Mouse (Mus musculus) liver, adult 2 months (tissue): Measurements from ENCODE around the gene Gm20388. TPM values are rescaled to one million over a fixed set of nuclear protein-coding genes. Genes with fewer than 3 reads are reported as not detected.
"Not testable (repeated sequence)": the region's sequence is repeated elsewhere in the genome, so short reads cannot be mapped to it uniquely, and the experiment has no call there.

ENCODE experiments used
- DNase-seq: peaks from one replicate; pipeline ENCODE4 v3.0.0-alpha.2; 2011; ENCODE audit warnings: low read depth, low spot score; ENCODE audit errors: extremely low read depth
- H3K27ac ChIP-seq: fragments of 200-500 bp; replicated peaks from 2 replicates; pipeline ENCODE4 v1.5.1; 2012; ENCODE audit warnings: low read depth, mild to moderate bottlenecking, control low read depth, inconsistent platforms, low read length; ENCODE audit not compliant: insufficient read depth
- H3K27me3 ChIP-seq: fragments of 200-500 bp; 2 replicates; pipeline ENCODE4 v1.6.1; 2012; ENCODE audit warnings: mild to moderate bottlenecking, moderate library complexity, low read length, inconsistent platforms; ENCODE audit not compliant: control insufficient read depth, insufficient read depth
- H3K36me3 ChIP-seq: fragments of 200-500 bp; 2 replicates; pipeline ENCODE4 v1.6.1; 2012; ENCODE audit warnings: low read length, inconsistent platforms; ENCODE audit not compliant: control insufficient read depth, insufficient read depth
- H3K4me1 ChIP-seq: fragments of 200-500 bp; 2 replicates; pipeline ENCODE4 v1.6.1; 2011; ENCODE audit warnings: low read length; ENCODE audit not compliant: control insufficient read depth, insufficient read depth
- H3K4me3 ChIP-seq: fragments of 200-500 bp; 2 replicates; pipeline ENCODE4 v1.5.1; 2011; ENCODE audit warnings: low read depth, mild to moderate bottlenecking, control low read depth, low read length, moderate library complexity; ENCODE audit not compliant: insufficient read depth
- H3K79me2 ChIP-seq: fragments of 200-500 bp; 2 replicates; pipeline ENCODE4 v1.6.1; 2012; ENCODE audit warnings: inconsistent platforms, mild to moderate bottlenecking, low read length, moderate library complexity; ENCODE audit not compliant: control insufficient read depth, insufficient read depth
- H3K9ac ChIP-seq: fragments of 200-500 bp; 2 replicates; pipeline ENCODE4 v1.6.1; 2012; ENCODE audit warnings: low read depth, mild to moderate bottlenecking, control low read depth, inconsistent platforms, low read length
- CTCF ChIP-seq: fragments of 200-500 bp; IDR thresholded peaks from 2 replicates; pipeline ENCODE4 v1.5.1; 2011; ENCODE audit warnings: low read depth, low read length, control low read depth
- POLR2A ChIP-seq: fragments of 200-500 bp; IDR thresholded peaks from 2 replicates; pipeline ENCODE4 v1.6.1; 2011; ENCODE audit warnings: low read length, control low read depth; ENCODE audit not compliant: insufficient read depth; ENCODE audit errors: extremely low read depth
- WGBS: fragments of 180-500 bp; shearing (Covaris S2); methylation state at CpG from one replicate; pipeline ENCODE4 v1.1.7; 2018; 5-methylcytosine and 5-hydroxymethylcytosine counted together
- polyA plus RNA-seq: library from polyadenylated mRNA; depleted of rRNA; stranded (reverse); fragments of >200 nt; gene quantifications from 2 replicates; pipeline ENCODE4 v1.2.3, GENCODE M21; 2012
- total RNA-seq: library from RNA; depleted of rRNA; stranded (reverse); fragments of >200 nt; gene quantifications from 2 replicates; pipeline ENCODE4 v1.2.3, GENCODE M21; 2014

The Gm20388 gene
- total and polyA plus RNA-seq, 2 experiments = 6.4 to 19.9 TPM

DNA sequence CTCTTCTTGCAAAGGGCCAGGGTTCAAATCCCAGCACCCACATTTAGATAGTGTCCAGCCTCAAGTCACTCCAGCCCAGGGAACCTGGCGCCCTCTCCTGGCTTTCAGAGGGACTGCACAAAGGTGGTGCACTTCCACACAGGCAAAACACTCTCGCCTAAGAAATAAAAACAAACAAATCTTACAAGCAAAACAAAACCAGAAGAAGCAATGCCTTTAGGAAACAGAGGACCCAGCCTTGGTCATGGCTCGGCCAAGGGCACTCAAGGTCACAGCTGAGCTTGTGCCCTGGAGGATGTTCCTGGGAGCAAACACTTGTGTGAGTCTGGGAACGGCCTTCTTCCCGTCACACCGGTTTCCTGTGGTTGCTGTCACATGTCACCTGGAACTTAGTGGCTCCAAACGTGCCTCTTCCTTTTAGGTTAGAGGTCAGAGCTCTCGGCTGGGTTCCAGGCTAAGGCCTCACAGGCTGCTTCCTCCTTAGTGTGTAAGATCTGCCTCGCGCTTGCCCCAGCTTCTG lies 453.0 kb downstream of the Gm20388 start:
- no peak overlapping the region for H3K4me3 ChIP-seq
- H3K79me2 ChIP-seq = no peaks in the 10 kb centered on the region
- no peak overlapping the region for H3K9ac ChIP-seq
- H3K27me3 ChIP-seq = no peaks in the 10 kb centered on the region
- peak; percentile 85 for DNase-seq
- WGBS = 34% methylated on average over 10 of the region's 10 CpGs
- no peaks in the 10 kb centered on the region for H3K36me3 ChIP-seq
- no peak for TF ChIP-seq POLR2A
- TF ChIP-seq CTCF = peak; percentile 92
- peaks cover 17% of the 10 kb centered on the region for H3K4me1 ChIP-seq
- peak overlapping the region; percentile 42 for H3K27ac ChIP-seq

GRCm38 (mm10) chr8:120364093-120364725 lies 453.6 kb downstream of the Gm20388 start:
- Histone ChIP-seq H3K27me3 (no peaks in the 10 kb centered on the region), H3K27ac (peak overlapping the region; percentile 42), H3K4me3 (no peak overlapping the region), H3K79me2 (no peaks in the 10 kb centered on the region), H3K36me3 (no peaks in the 10 kb centered on the region), H3K4me1 (peaks cover 20% of the 10 kb centered on the region), H3K9ac (no peak overlapping the region)
- TF ChIP-seq POLR2A (no peak), CTCF (peak; percentile 78)
- 47% methylated on average over 7 of the region's 7 CpGs for WGBS
- no peak for DNase-seq

GRCm38 (mm10) chr8:120366840-120367239 lies 456.2 kb downstream of the Gm20388 start:
- no peak overlapping the region for H3K9ac ChIP-seq
- peaks cover 21% of the 10 kb centered on the region for H3K4me1 ChIP-seq
- H3K27me3 ChIP-seq = no peaks in the 10 kb centered on the region
- TF ChIP-seq POLR2A = no peak
- TF ChIP-seq CTCF = no peak
- 65% methylated on average over 6 of the region's 6 CpGs for WGBS
- H3K79me2 ChIP-seq = no peaks in the 10 kb centered on the region
- no peaks in the 10 kb centered on the region for H3K36me3 ChIP-seq
- H3K27ac ChIP-seq = no peak overlapping the region
- no peak overlapping the region for H3K4me3 ChIP-seq
- no peak for DNase-seq

DNA sequence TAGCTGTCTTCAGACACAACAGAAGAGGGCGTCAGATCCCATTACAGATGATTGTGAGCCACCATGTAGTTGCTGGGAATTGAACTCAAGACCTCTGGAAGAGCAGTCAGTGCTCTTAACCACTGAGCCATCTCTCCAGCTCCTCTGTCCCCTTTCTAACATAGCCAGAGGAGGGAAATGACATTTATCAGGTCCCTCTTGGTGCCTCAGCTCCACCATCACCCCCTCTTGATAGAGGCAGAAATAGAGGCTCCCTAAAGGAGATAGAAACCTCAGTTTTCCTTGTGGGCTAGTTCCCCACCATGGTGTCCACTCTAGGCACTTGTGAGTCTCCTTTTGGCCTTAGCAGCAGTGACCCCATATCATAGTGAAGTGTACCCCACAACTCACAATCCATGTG lies 457.6 kb downstream of the Gm20388 start:
- H3K36me3 ChIP-seq, H3K27me3 ChIP-seq, DNase-seq, H3K9ac ChIP-seq, H3K4me3 ChIP-seq, H3K27ac ChIP-seq, H3K79me2 ChIP-seq: not testable (repeated sequence)
- H3K4me1 ChIP-seq = peaks cover 21% of the 10 kb centered on the region
- WGBS = 83% methylated on average over 1 of the region's 1 CpGs

DNA sequence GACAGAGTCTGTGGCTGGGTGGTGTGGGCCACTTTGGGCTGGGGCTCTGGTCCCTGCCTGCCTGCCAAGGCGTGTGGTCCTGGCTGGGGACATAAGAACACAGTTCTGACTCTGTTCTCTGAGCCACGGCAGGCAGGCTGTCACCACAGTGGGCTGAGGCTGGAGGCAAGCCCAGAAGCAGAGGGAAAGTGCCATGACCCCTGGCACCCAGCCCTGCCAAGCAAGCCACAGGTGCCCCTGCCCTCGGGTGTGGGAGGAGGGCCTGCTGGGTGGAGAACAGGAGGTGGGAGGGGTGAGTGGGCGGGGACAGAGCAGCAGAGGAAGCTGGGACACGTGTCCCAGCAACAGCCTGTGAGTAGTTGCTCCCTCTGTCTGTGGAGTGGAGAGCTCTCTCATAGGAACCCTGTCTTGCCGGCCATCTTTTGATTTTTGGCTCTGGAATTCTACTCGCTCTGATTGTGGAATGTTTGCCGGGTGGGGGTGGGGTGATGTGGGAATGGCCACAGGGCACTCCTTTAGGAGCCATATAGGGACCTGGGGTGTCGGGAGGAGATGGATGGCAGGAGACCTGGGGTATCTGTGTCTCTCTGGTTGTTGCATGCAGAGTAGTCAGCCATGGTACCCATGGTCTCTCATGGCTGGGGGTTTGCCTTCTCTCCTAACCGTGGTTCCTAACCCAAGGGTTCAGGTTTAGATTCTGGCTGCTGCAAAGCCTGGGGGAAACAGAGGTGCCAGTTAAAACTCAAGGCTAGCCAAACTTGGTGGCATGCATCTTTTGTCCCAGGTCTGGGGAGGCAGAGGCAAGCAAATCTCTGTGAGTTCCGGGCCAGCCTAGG lies 458.4 kb downstream of the Gm20388 start:
- H3K27me3 ChIP-seq = no peaks in the 10 kb centered on the region
- peak overlapping the region; percentile 40 for H3K27ac ChIP-seq
- no peaks in the 10 kb centered on the region; the same call in 1 of the 2 replicates for H3K79me2 ChIP-seq
- H3K9ac ChIP-seq = peak overlapping the region; percentile 35
- peaks cover 29% of the 10 kb centered on the region for H3K4me1 ChIP-seq
- H3K36me3 ChIP-seq = no peaks in the 10 kb centered on the region
- H3K4me3 ChIP-seq = no peak overlapping the region
- WGBS = 21% methylated on average over 11 of the region's 11 CpGs
- peak; percentile 92 for DNase-seq
- TF ChIP-seq POLR2A = no peak
- peak; percentile 65 for TF ChIP-seq CTCF
